Mouse (Mus musculus) gastrocnemius, adult 8-10 months (tissue): Measurements from ENCODE around the gene CN725425. TPM values are rescaled to one million over a fixed set of nuclear protein-coding genes. Genes with fewer than 3 reads are reported as not detected.

Source experiments
- total RNA-seq, 4 experiments: library from RNA; stranded (reverse); gene quantifications; 2 replicates each; pipeline ENCODE4 v1.2.4; 2022

Gene CN725425
- total RNA-seq, 4 experiments from 2014 or later, result 0.17 TPM; not detected in 3

Other genes starting within 250 kb of the CN725425 start
- 10 to 100 TPM; 17.6 to 26.0 (median 20.8) TPM for gene Kif21a, start 149.5 kb upstream of the CN725425 start, total RNA-seq
- gene Abcd2, start 7.7 kb upstream of the CN725425 start, total RNA-seq, result 10 to 100 TPM; 16.7 to 20.6 (median 19.1) TPM